Mouse (Mus musculus) testis, adult 2 months (tissue): ENCODE data around the gene BC052040. TPM values are rescaled to one million over a fixed set of nuclear protein-coding genes. Genes with fewer than 3 reads are reported as not detected.

Experiments used
- H3K27ac ChIP-seq: fragments of 200-500 bp; 2 replicates; pipeline ENCODE4 v1.5.1; 2012; ENCODE audit warnings: low read depth, low read length; ENCODE audit not compliant: control insufficient read depth, insufficient read depth
- H3K27me3 ChIP-seq: fragments of 200-500 bp; 2 replicates; pipeline ENCODE4 v1.6.1; 2012; ENCODE audit warnings: mild to moderate bottlenecking, low read length, moderate library complexity; ENCODE audit not compliant: control insufficient read depth, insufficient read depth
- H3K36me3 ChIP-seq: fragments of 200-500 bp; 2 replicates; pipeline ENCODE4 v1.6.1; 2012; ENCODE audit warnings: mild to moderate bottlenecking, low read length; ENCODE audit not compliant: control insufficient read depth, insufficient read depth
- H3K4me1 ChIP-seq: fragments of 200-500 bp; 2 replicates; pipeline ENCODE4 v1.6.1; 2012; ENCODE audit warnings: low read length; ENCODE audit not compliant: control insufficient read depth, insufficient read depth
- H3K4me3 ChIP-seq: fragments of 200-500 bp; 2 replicates; pipeline ENCODE4 v1.5.1; 2012; ENCODE audit warnings: low read depth, mild to moderate bottlenecking, low read length, moderate library complexity, mixed read lengths; ENCODE audit not compliant: control insufficient read depth
- CTCF ChIP-seq: fragments of 200-500 bp; IDR thresholded peaks from 2 replicates; pipeline ENCODE4 v1.5.1; 2012; ENCODE audit warnings: low read depth, mild to moderate bottlenecking, inconsistent platforms, low read length, moderate library complexity; ENCODE audit not compliant: control insufficient read depth, insufficient read depth, insufficient replicate concordance
- POLR2A ChIP-seq: fragments of 200-500 bp; IDR thresholded peaks from 2 replicates; pipeline ENCODE4 v1.6.1; 2012; ENCODE audit warnings: low read depth, mild to moderate bottlenecking, inconsistent platforms, low read length, moderate library complexity; ENCODE audit not compliant: control insufficient read depth
- polyA plus RNA-seq: library from polyadenylated mRNA; depleted of rRNA; stranded (reverse); fragments of >200 nt; gene quantifications from 2 replicates; pipeline ENCODE4 v1.2.3, GENCODE M21; 2012

BC052040 gene
- polyA plus RNA-seq, 1 experiment: 2.5 TPM

- Histone ChIP-seq H3K27ac (no peak overlapping the region), H3K27me3 (no peaks in the 10 kb centered on the region), H3K36me3 (no peaks in the 10 kb centered on the region), H3K4me1 (no peaks in the 10 kb centered on the region), H3K4me3 (no peak overlapping the region)
- TF ChIP-seq POLR2A: no peak
- TF ChIP-seq CTCF: no peak
These were observed 136.5 kb downstream of the BC052040 start for GRCm38 (mm10) chr2:115717980-115718379.

- Histone ChIP-seq H3K27me3 (no peaks in the 10 kb centered on the region), H3K4me1 (no peaks in the 10 kb centered on the region), H3K27ac (no peak overlapping the region), H3K4me3 (no peak overlapping the region), H3K36me3 (no peaks in the 10 kb centered on the region)
- TF ChIP-seq POLR2A: no peak
- TF ChIP-seq CTCF: no peak
These were observed 141.9 kb downstream of the BC052040 start for GRCm38 (mm10) chr2:115723452-115723851.

DNA sequence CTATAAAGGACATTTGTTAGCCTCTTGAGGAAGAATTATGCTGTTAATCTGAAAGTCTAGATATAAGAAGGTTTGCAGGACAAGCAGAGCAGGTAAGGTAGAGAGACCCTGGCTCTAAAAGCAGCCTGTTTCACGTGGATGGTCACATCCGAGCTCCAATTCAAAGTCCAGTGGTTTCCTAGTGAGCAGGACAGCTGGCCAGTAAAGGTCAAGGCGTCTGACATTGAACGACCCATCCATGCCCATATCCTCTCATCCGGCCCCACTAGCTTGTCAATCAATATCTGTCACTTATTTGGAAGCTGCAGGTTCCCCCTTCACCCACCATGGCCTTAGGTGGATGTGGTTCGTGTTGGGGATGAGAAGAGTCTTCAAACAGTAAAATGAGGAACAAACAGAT lies 142.7 kb downstream of the BC052040 start:
- H3K27me3 ChIP-seq: no peaks in the 10 kb centered on the region
- H3K4me3 ChIP-seq: no peak overlapping the region
- no peaks in the 10 kb centered on the region for H3K4me1 ChIP-seq
- H3K27ac ChIP-seq: no peak overlapping the region
- H3K36me3 ChIP-seq: no peaks in the 10 kb centered on the region
- TF ChIP-seq CTCF: no peak
- no peak for TF ChIP-seq POLR2A

DNA sequence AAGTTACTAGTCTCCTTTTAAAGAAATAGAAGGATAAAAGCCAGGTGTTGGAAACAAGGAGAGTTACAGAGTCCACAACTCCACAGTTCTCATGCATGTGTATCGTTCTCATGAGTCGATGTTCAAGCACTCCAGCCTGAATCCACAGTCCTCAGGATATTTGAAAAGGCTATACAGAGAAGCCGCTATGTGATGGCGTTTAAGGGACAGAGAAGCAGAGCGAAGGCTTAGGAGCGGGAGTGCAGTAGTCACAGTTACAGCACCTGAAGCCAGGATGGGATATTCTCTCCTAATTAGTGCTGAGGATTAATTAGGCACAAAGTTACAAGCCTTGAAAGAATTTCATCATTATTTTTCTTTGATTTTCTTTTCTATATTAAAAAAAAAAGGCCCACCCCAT lies 143.2 kb downstream of the BC052040 start:
- Histone ChIP-seq H3K4me1 (no peaks in the 10 kb centered on the region), H3K27me3 (no peaks in the 10 kb centered on the region), H3K4me3 (no peak overlapping the region), H3K27ac (no peak overlapping the region), H3K36me3 (no peaks in the 10 kb centered on the region)
- TF ChIP-seq CTCF (no peak), POLR2A (no peak)

- Histone ChIP-seq H3K36me3 (no peaks in the 10 kb centered on the region), H3K27ac (no peak overlapping the region), H3K27me3 (no peaks in the 10 kb centered on the region), H3K4me1 (no peaks in the 10 kb centered on the region), H3K4me3 (no peak overlapping the region)
- TF ChIP-seq CTCF (no peak), POLR2A (no peak)
These were observed 144.0 kb downstream of the BC052040 start for GRCm38 (mm10) chr2:115725503-115725902.

GRCm38 (mm10) chr2:115725926-115726325 lies 144.4 kb downstream of the BC052040 start:
- H3K27ac ChIP-seq: no peak overlapping the region
- H3K27me3 ChIP-seq: no peaks in the 10 kb centered on the region
- no peaks in the 10 kb centered on the region for H3K36me3 ChIP-seq
- H3K4me1 ChIP-seq: no peaks in the 10 kb centered on the region
- TF ChIP-seq CTCF (no peak), POLR2A (no peak)
- no peak overlapping the region for H3K4me3 ChIP-seq

GRCm38 (mm10) chr2:115726806-115727205 lies 145.3 kb downstream of the BC052040 start:
- Histone ChIP-seq H3K27ac (no peak overlapping the region), H3K36me3 (no peaks in the 10 kb centered on the region), H3K27me3 (no peaks in the 10 kb centered on the region), H3K4me3 (no peak overlapping the region), H3K4me1 (no peaks in the 10 kb centered on the region)
- TF ChIP-seq CTCF: no peak
- TF ChIP-seq POLR2A: no peak

DNA sequence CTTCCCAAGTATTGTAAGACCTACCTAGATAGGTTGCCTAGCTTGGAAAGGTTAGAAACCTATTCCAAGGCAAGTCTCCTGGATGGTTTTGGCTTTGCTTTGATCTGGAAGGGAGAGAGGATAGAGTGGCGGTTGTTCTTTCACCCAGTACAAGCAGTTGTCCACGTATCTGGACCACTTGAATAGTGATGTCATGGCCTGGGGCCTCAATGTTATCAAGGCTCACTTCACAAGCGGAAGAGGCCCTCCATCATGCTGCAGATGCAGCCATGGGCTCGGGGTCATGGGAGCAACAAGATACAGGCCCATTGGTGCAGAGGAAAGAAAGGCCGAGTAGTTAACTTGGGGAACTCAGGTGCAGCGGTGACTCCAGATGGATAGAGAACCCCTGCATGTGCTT lies 147.1 kb downstream of the BC052040 start:
- H3K4me3 ChIP-seq: no peak overlapping the region
- no peaks in the 10 kb centered on the region for H3K36me3 ChIP-seq
- no peaks in the 10 kb centered on the region for H3K4me1 ChIP-seq
- no peak overlapping the region for H3K27ac ChIP-seq
- no peaks in the 10 kb centered on the region for H3K27me3 ChIP-seq
- TF ChIP-seq POLR2A: no peak
- no peak for TF ChIP-seq CTCF
